Mouse (Mus musculus) liver, embryonic 14.5 days (tissue): Measurements from ENCODE around the gene Mast1.

Experiments used
- CTCF ChIP-seq: IDR thresholded peaks from 2 replicates; pipeline ENCODE4 v1.5.1; 2016; ENCODE audit warnings: antibody characterized with exemption, low read depth, control low read depth
- EP300 ChIP-seq: IDR thresholded peaks from 2 replicates; pipeline ENCODE4 v1.6.1; 2016; ENCODE audit warnings: antibody characterized with exemption, low read depth

DNA sequence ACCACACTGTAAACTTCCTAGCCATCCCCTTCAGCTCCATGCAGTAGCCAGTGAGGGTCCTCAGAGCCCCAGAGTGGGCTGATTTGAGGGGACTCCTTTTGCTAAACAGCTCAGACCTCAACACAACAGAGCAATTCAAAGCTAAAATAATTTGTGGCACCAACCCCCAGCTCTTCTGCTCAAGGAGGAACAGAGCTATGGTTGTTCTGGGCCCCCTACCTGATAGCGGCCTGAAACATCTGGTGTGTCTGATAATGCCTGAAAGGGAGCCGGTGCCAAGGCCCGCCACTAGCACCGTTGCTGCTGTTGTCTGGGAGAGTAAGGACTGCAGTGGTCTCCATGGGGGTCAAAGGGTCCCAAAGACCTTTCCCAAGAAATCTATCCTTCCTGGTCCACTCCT, 36.1 kb downstream of the Mast1 start:
- TF ChIP-seq EP300 (peak; percentile 91), CTCF (no peak)
